Mouse (Mus musculus) lung, postnatal 0 days (tissue): ENCODE data around the gene Tas2r110.

Experiments used
- CTCF ChIP-seq: IDR thresholded peaks from 2 replicates; pipeline ENCODE4 v1.5.1; 2016; ENCODE audit warnings: antibody characterized with exemption, mild to moderate bottlenecking
- EP300 ChIP-seq: IDR thresholded peaks from 2 replicates; pipeline ENCODE4 v1.6.1; 2016; ENCODE audit warnings: antibody characterized with exemption, mild to moderate bottlenecking, control low read depth

GRCm38 (mm10) chr6:132867708-132868107 is at the start of gene Tas2r110:
- TF ChIP-seq CTCF (no peak), EP300 (no peak)
